Mouse (Mus musculus): Measurements from ENCODE around the gene Glis3. TPM values are rescaled to one million over a fixed set of nuclear protein-coding genes. Genes with fewer than 3 reads are reported as not detected.

The Glis3 gene
- total and polyA plus RNA-seq, 3 experiments: not detected

DNA sequence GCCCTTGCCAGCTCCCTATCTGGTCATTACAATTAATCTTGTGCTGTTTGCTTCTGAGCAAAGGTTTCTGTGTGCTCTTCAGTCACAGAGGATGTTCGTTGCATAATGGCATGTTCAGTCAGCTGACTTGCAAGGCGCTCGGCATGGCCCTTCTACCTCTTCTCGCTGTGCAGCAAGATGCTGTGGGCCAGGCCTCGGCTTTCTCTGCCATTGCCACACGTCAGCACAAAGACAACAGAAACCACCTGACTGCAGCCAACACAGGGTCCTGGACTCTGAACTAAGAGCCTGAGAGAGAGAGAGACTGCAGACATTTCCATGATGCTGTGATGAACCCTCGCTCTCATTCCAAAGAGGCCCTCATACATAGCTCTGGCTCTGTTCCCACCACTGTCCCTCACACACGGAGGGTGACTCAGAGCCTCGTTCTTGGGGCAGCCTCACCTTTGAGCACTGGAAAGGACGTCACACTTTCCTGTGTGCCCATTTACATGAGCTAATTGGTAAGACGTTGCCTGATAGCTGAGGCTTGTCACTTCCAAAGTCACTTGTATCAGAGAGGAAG, 380.6 kb downstream of the Glis3 start:
- Histone ChIP-seq H3K27me3 (ENCODE audit: control insufficient read depth in 1 of 2, insufficient read depth in 2 of 2, low read length in 2 of 2) (no peaks in the 10 kb centered on the region), H3K9me3 (replicated peaks; ENCODE audit: insufficient read depth, low read length) (no peaks in the 10 kb centered on the region), H3K36me3 (ENCODE audit: control insufficient read depth in 1 of 2, insufficient read depth in 2 of 2, low read length in 2 of 2) (no peaks in the 10 kb centered on the region), H3K27ac (ENCODE audit: control insufficient read depth, low read depth, low read length) (no peak overlapping the region), H3K9ac (ENCODE audit: control insufficient read depth, low read depth, low read length, poor library complexity, severe bottlenecking) (no peak overlapping the region), H3K4me1 (ENCODE audit: control insufficient read depth in 1 of 2, insufficient read depth in 2 of 2, low read length in 2 of 2) (no peaks in the 10 kb centered on the region), H3K4me3 (ENCODE audit: control insufficient read depth in 1 of 2, insufficient read depth in 1 of 2, low read depth in 2 of 2, low read length in 2 of 2) (no peak overlapping the region), H3K79me2 (ENCODE audit: control insufficient read depth, insufficient read depth, low read length, poor library complexity) (no peaks in the 10 kb centered on the region)
- DNase-seq (ENCODE audit: low read depth, low spot score): no peak
- TF ChIP-seq ZKSCAN1 (IDR thresholded peaks at IDR 0.05; ENCODE audit: low read depth, low read length) (no peak), USF2 (IDR thresholded peaks at IDR 0.05; ENCODE audit: borderline replicate concordance in 1 of 2, insufficient read depth in 1 of 2, low read depth in 1 of 2, low read length in 2 of 2) (no peak), ETS1 (IDR thresholded peaks at IDR 0.05; ENCODE audit: low read depth, low read length) (no peak), POLR2AphosphoS2 (IDR thresholded peaks at IDR 0.05; ENCODE audit: low read length) (no peak), RAD21 (IDR thresholded peaks at IDR 0.05; ENCODE audit: low read depth, low read length) (no peak)

DNA sequence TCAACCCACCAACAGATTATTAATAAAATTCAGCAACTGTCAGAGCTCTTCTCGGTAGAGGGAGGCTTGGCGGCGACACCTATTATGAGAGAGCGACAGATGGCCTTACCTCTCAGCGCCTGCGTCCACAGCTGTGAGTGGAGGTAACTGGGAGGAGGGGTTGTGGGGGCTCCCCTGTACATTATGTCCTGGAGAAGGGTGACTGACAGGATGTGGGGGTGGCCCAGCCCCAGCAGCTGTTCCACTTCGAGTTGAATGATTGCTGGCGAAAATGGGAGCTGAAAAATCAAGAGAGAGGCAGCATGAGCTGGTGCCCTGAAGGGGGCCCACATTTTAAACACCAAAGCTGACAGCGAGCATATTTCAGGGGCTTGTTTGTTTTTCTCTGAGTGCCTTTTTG, 381.2 kb downstream of the Glis3 start:
- Histone ChIP-seq H3K36me3 (ENCODE audit: control insufficient read depth in 1 of 2, insufficient read depth in 2 of 2, low read length in 2 of 2) (no peaks in the 10 kb centered on the region), H3K9me3 (replicated peaks; ENCODE audit: insufficient read depth, low read length) (no peaks in the 10 kb centered on the region), H3K27me3 (ENCODE audit: control insufficient read depth in 1 of 2, insufficient read depth in 2 of 2, low read length in 2 of 2) (no peaks in the 10 kb centered on the region), H3K79me2 (ENCODE audit: control insufficient read depth, insufficient read depth, low read length, poor library complexity) (no peaks in the 10 kb centered on the region), H3K27ac (ENCODE audit: control insufficient read depth, low read depth, low read length) (no peak overlapping the region), H3K9ac (ENCODE audit: control insufficient read depth, low read depth, low read length, poor library complexity, severe bottlenecking) (no peak overlapping the region), H3K4me3 (ENCODE audit: control insufficient read depth in 1 of 2, insufficient read depth in 1 of 2, low read depth in 2 of 2, low read length in 2 of 2) (no peak overlapping the region), H3K4me1 (ENCODE audit: control insufficient read depth in 1 of 2, insufficient read depth in 2 of 2, low read length in 2 of 2) (no peaks in the 10 kb centered on the region)
- no peak for DNase-seq (ENCODE audit: low read depth, low spot score)
- TF ChIP-seq MYB (IDR thresholded peaks at IDR 0.05; ENCODE audit: low read depth, low read length) (no peak), RCOR1 (IDR thresholded peaks at IDR 0.05; ENCODE audit: low read depth, low read length) (no peak), SIN3A (IDR thresholded peaks at IDR 0.05; ENCODE audit: low read length) (no peak), GABPA (IDR thresholded peaks at IDR 0.05; ENCODE audit: low read depth, low read length) (no peak), ZC3H11A (IDR thresholded peaks at IDR 0.05; ENCODE audit: low read depth, low read length) (no peak), USF2 (IDR thresholded peaks at IDR 0.05; ENCODE audit: borderline replicate concordance in 1 of 2, insufficient read depth in 1 of 2, low read depth in 1 of 2, low read length in 2 of 2) (no peak), E2F4 (IDR thresholded peaks at IDR 0.05; ENCODE audit: borderline replicate concordance, low read depth, low read length) (no peak), ZKSCAN1 (IDR thresholded peaks at IDR 0.05; ENCODE audit: low read depth, low read length) (no peak), ELF1 (IDR thresholded peaks at IDR 0.05; ENCODE audit: low read depth, low read length) (no peak), UBTF (IDR thresholded peaks at IDR 0.05; ENCODE audit: borderline replicate concordance, insufficient read depth, low read depth, low read length) (no peak), MAX (IDR thresholded peaks at IDR 0.05; ENCODE audit: low read length) (no peak), MAFK (IDR thresholded peaks at IDR 0.05; ENCODE audit: borderline replicate concordance, low read depth, low read length) (no peak)

Data from MEL (cell line).